Mouse (Mus musculus) heart, postnatal 14 days (tissue): Measurements from ENCODE around the gene Cpt1c. TPM values are rescaled to one million over a fixed set of nuclear protein-coding genes. Genes with fewer than 3 reads are reported as not detected.
"Not testable (repeated sequence)": the region's sequence is repeated elsewhere in the genome, so short reads cannot be mapped to it uniquely, and the experiment has no call there.

Experiments
- DNase-seq, 2 experiments: peaks; one replicate each; pipeline ENCODE4 v3.0.0; 2021 to 2022
- intact Hi-C: fragments of 180-260 bp; cut with DNase I; formaldehyde crosslinking; loops from one replicate; pipeline ENCODE4 v1.15.1; 2025
- long read RNA-seq, 2 experiments: library from polyadenylated mRNA; stranded (forward); transcript quantifications; one replicate each; pipeline ENCODE4 v2.0.0; 2021
- total RNA-seq, 2 experiments: library from RNA; stranded (reverse); gene quantifications; 2 replicates each; pipeline ENCODE4 v1.2.3; 2021

The Cpt1c gene
- total RNA-seq, result 1 to 10 TPM; 3.1 to 3.5 TPM
- long read RNA-seq, experiment 1, partial matches to known transcripts, result 0 of 4 reads
- long read RNA-seq, experiment 1, other reads (novel, unspliced or antisense), result 3 of 4 reads
- long read RNA-seq, experiment 2, partial matches to known transcripts, result 2 of 5 reads
- long read RNA-seq, experiment 2, other reads (novel, unspliced or antisense), result 3 of 5 reads

- DNase-seq, result peak; percentile 76 to 82
- intact Hi-C loops, result no loop called here
These were observed at the start of gene Cpt1c for GRCm38 (mm10) chr7:44974383-44975116. Cpt1c (minus strand) TSS chr7:44974851.

GRCm38 (mm10) chr7:45023711-45024110 lies 49.1 kb upstream of the Cpt1c start:
- DNase-seq, intact Hi-C loops: not testable (repeated sequence)

DNA sequence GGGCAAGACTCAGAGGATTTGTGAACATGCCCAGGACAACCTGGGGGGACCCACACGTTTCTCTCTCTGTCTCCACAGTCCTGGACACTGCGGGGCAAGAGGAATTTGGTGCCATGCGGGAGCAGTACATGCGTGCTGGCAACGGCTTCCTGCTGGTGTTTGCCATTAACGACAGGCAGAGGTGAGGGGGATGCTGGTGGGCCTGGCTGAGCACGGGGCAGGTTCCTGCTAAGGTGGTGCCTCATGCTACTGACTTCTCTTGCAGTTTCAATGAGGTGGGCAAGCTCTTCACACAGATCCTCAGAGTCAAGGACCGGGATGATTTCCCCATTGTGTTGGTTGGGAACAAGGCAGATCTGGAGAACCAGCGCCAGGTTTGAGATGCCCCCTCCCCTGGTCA lies 45.6 kb upstream of the Cpt1c start:
- intact Hi-C loops, result loop anchor here (2.0 kb wide), 1 partner anchor 35 kb away; no protein-coding TSS in a partner anchor
- DNase-seq, result no peak

DNA sequence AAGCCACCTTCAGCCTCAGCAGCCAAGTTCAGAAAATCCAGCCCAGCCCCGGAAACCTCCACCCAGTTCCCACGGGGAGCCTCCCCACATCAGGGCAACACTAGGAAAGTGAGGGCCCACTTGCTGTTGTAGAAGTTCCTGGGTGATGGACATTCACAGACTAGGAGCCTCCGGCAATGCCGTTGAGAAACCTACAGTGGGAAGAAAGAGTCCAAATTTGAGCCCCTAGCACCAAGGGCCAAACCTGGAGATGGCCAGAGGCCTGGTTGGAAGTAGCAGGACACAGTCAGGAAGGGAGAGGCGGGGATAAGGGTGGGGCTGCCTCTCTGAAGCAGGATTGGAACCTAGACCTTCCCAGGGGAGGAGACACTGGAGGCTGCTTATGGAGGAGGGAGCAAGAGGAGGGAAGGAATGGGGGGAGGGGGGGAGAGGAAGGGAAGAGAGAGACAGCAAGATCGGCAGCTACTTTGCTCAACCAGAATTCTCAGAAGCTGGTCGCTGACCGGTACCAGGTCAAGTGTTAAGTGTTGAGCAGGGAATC lies 44.5 kb upstream of the Cpt1c start:
- DNase-seq, result peak; percentile 74 to 75
- intact Hi-C loops, result loop anchor here (2.0 kb wide), 1 partner anchor 34 kb away; the partner anchor contains the start of gene Prr12

GRCm38 (mm10) chr7:45017242-45018061 lies 42.8 kb upstream of the Cpt1c start, which contains the start of gene Rras:
Rras (plus strand) TSS chr7:45017961.
- intact Hi-C loops, result loop anchor here (2.0 kb wide), 1 partner anchor 35 kb away; the partner anchor contains the start of gene Prr12
- peak; percentile 91 to 92 for DNase-seq

DNA sequence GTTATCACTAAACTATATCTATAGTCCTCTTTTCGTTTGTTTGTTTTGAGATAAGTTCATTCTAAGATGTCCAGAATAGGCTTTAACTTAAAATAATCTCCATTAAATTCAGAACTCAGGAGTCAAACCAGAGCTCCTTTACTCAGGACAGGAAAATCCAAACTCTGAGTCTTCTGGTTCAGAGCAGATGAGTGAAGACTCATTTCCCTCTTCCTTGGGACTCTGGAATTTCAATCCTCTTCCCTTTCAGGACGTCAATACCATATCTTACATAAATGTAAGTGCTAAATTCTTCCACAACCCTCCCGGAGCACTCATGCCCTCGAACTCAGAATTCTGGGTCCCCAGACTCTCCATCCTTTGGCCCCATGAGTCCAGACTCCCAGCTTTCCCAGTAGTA lies 42.1 kb upstream of the Cpt1c start:
- no peak for DNase-seq
- intact Hi-C loops, result no loop called here

DNA sequence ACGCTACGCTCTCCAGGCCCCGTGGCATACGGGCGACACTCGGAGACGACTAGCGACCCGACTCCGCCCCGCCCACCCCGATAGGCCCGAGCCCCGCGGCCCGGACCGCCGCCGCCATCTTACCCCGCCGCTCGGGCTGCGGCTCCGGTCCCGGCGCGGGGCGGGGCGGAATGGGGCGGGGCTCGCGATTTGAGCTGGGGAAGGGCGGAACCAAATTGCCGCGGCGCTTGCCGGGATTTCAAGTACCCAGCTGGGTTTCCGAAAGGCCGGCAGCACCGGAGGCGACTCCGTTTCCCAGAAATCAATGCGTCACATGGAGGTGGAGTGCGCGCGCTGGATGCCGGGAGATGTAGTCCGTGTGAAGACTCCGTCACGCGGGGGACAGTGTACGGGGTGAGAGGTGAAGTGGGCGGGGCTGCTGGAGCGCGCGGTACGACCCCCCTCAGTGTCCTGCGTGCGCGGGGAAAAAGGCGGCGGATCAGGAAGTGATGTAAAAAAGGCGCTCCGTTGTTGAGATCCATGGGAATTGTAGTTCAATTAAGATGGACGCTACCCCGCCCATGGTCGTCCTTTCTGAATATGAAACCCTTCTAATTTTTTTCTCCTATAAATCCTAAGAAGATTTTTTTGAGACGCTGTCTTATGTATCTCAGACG lies 41.4 kb upstream of the Cpt1c start, which contains the start of gene Scaf1:
Scaf1 (minus strand) TSS at position 407 of the 656 bp plus-strand sequence.
- peak; percentile 98 to 99 for DNase-seq
- intact Hi-C loops, result loop anchor here (2.0 kb wide), 1 partner anchor 15 kb away; no protein-coding TSS in a partner anchor

DNA sequence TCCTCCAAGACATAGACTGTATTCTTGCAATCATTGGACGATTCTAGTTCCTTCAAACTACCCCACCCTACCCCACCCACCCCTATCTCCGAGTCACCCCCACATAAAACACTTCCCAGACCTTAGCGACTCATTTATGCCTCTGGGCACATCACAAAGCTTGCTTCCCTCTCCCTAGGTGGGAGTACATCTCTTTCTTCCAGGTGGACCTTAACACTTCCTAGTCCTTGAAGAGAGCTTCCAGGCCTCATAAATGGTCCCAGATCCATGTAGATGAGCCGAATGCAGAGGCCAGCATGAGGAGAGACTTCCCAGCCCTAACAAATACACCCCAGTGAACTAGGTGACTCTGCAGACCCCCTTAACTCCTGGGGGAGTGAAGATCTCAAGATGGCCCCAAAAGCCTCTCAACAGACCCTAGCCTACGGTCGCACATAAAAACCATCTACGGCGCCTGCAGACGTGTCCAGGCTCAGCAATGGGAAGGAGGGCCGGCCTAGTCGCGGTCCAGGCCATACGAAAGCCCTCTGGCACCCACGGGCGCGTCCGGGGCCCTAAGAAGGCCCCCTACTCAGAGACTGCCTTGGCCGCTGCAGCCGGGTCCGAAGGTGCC lies 40.8 kb upstream of the Cpt1c start:
- intact Hi-C loops, result loop anchor here (2.0 kb wide), 1 partner anchor 15 kb away; no protein-coding TSS in a partner anchor
- no peak for DNase-seq

DNA sequence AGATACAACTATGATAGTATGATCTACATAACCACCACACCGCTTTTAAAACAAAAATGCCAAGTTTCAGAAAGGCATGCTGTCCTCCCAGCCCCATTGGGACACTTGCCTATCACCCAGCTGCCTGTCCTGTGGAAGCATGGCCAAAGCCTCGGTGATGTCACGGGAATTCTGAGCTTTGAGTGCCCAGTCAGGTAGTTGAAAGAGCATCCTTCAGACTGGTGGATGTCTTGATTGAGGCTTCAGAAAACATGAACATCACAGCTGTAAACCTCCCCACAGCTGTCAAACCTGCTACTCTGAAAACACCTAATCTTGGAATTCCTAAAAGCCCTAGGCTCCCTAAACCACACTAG lies 39.4 kb upstream of the Cpt1c start:
- no peak for DNase-seq
- intact Hi-C loops, result loop anchor here (2.0 kb wide), 1 partner anchor 13 kb away; no protein-coding TSS in a partner anchor

GRCm38 (mm10) chr7:45013366-45014095 lies 38.9 kb upstream of the Cpt1c start:
- DNase-seq, result no peak
- intact Hi-C loops, result loop anchor here (2.0 kb wide), 1 partner anchor 13 kb away; no protein-coding TSS in a partner anchor

- DNase-seq, result no peak
- intact Hi-C loops, result no loop called here
These were observed 38.2 kb upstream of the Cpt1c start for GRCm38 (mm10) chr7:45012824-45013223.

DNA sequence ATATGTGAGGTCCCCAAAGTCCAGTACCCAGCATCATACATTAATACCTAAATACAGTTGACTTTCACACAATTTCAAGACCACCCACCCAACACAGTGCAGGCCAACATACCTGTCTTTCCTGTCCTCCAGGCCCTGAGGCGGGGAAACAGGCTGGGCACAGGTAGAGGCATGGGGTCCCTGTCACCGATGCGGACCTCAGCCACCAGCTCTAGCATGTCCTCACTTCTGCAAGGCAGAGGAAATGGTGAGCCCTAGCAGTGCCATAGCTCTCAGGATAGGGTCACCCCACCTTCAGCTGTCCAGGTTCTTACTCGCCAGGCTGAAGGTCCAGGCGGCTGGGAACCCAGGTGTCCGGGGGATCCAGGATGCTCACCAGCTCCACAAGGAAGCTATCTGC lies 37.4 kb upstream of the Cpt1c start:
- intact Hi-C loops, result no loop called here
- DNase-seq, result no peak

DNA sequence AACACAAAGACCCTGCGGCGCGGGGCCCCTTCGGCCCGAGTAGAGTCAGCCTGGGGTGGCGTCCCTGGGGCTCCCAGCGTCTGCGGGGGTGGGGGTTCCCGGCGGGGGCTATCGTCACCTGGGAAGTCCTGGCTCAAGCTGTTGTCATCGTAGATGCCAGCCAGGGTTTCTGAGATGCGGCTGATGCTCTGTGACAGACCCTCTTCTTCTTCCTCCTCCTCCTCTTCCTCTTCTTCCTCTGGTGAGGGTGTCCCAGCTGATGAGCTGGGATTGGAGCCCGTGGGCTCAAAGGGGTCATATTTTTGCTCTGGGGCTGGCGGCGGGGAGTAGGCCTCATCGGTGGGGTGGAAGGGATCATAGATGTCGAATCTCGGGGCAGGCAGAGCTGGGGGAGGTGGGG lies 33.8 kb upstream of the Cpt1c start:
- intact Hi-C loops, result no loop called here
- DNase-seq, result no peak

DNA sequence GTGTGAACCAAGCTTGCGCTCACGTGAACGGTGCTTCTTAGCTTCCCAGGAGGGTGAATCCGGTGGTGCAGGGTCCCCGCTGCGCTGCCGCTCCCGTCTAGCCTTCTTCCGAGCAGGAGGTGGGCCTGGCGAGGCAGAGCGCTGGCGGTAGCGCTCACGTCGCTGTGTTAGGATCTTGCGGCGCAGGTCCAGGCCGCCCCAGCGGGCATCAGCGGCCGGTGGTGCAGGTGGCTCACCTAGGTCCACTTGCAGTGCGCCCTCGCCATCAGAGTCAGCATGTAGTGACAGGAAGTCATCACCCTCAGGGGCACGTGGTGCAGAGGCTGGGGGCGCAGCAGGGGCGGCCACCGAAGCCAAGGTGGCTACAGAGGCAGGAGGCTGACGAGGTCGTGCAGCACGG lies 33.2 kb upstream of the Cpt1c start:
- intact Hi-C loops, result no loop called here
- DNase-seq, result no peak

DNA sequence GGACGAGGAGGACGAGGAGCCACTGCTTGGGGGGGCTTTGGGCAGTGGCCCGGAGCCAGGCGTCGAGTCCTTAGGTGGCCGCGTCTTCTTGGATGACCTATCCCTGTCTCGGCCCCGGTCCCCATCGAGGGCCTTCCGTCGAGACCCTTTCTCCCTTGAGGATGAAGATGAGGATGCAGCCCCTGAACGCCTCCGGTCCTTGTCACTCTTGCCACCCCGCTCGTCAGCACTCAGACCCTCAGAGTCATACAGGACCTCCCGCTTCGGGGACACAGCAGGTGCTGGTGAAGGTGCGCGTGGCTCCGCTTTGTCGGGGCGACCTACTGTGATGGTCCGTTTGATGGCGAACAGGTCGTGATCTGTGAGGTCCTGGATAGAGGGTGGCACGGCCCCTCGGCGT lies 32.5 kb upstream of the Cpt1c start:
- intact Hi-C loops, result no loop called here
- no peak for DNase-seq

GRCm38 (mm10) chr7:45006503-45006902 lies 31.9 kb upstream of the Cpt1c start:
- intact Hi-C loops, result no loop called here
- DNase-seq, result no peak

DNA sequence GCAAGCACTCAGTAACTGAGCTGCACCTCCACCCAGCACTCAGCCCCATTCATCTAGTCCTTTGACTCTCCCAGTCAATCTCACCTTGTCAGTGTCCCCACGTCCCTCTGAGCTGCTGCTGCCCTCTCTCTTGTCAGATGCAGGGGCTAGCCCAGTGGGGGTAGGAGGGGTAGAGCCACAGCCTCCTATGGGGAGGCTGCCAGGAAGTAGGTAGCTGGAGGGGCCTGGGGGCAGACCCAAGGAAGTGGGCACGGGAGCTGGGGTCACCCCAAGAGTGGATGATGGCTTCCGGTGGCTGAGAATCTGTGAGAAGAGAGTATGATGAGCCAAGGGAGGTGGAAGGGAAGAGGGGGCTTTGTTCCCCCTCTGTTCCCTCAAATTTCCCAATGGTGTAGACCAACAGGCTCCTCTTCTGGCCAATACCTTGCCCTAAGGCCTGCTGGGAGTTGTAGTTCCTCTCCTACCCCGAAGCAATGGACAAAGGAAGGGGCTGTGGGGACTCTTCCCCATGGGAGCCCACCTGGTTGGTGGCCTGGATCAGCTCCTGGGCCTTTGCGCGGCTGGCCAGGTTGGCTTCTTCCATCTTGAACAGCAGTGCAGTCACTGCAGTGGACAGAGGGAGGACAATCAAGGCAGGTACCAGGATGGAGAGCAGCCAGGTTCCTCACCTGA lies 30.8 kb upstream of the Cpt1c start:
- DNase-seq, result no peak
- intact Hi-C loops, result no loop called here

- intact Hi-C loops, result no loop called here
- no peak for DNase-seq
These were observed 29.9 kb upstream of the Cpt1c start for GRCm38 (mm10) chr7:45004546-45004945.
